Mouse (Mus musculus) embryonic facial prominence, embryonic 13.5 days (tissue): ENCODE data around the gene Gabarapl1. TPM values are rescaled to one million over a fixed set of nuclear protein-coding genes. Genes with fewer than 3 reads are reported as not detected.
A peak's percentile ranks its signal among the peaks of the same experiment; 100 is the strongest.

Experiments used
- ATAC-seq: fragments of 200-750 bp; cut with Nextera tagmentation; 2 replicates; pipeline ENCODE4 v1.8.0; 2017; ENCODE audit warnings: low read depth; ENCODE audit not compliant: insufficient number of reproducible peaks, insufficient read depth, low FRiP score, low TSS enrichment
- H3K27ac ChIP-seq: fragments of 300-500 bp; sonication (generic); 2 replicates; pipeline ENCODE4 v1.5.1; 2015; ENCODE audit warnings: moderate library complexity, mild to moderate bottlenecking, inconsistent platforms
- H3K27me3 ChIP-seq: fragments of 300-500 bp; sonication (generic); 2 replicates; pipeline ENCODE4 v1.6.1; 2015; ENCODE audit warnings: mild to moderate bottlenecking, inconsistent platforms
- H3K36me3 ChIP-seq: fragments of 300-500 bp; sonication (generic); 2 replicates; pipeline ENCODE4 v1.6.1; 2015; ENCODE audit warnings: mild to moderate bottlenecking, inconsistent platforms
- H3K4me1 ChIP-seq: fragments of 300-500 bp; sonication (generic); 2 replicates; pipeline ENCODE4 v1.6.1; 2015; ENCODE audit warnings: inconsistent platforms
- H3K4me2 ChIP-seq: fragments of 300-500 bp; sonication (generic); 2 replicates; pipeline ENCODE4 v1.6.1; 2015; ENCODE audit warnings: moderate library complexity, mild to moderate bottlenecking, inconsistent platforms
- H3K4me3 ChIP-seq: fragments of 300-500 bp; sonication (generic); 2 replicates; pipeline ENCODE4 v1.5.1; 2015; ENCODE audit warnings: mild to moderate bottlenecking, inconsistent platforms
- H3K9ac ChIP-seq: fragments of 300-500 bp; sonication (generic); 2 replicates; pipeline ENCODE4 v1.6.1; 2015; ENCODE audit warnings: mild to moderate bottlenecking, inconsistent platforms
- H3K9me3 ChIP-seq: fragments of 300-500 bp; sonication (generic); 2 replicates; pipeline ENCODE4 v1.6.1; 2016; ENCODE audit warnings: inconsistent platforms
- WGBS: fragments of 180-500 bp; shearing (Covaris S2); methylation state at CpG from one replicate; pipeline ENCODE4 v1.1.7; 2015; ENCODE audit warnings: mixed read lengths; 5-methylcytosine and 5-hydroxymethylcytosine counted together
- polyA plus RNA-seq: library from polyadenylated mRNA; unstranded; fragments of >200 nt; fragmentation: Nextera tagmentation; extraction: Ambion mirVana; gene quantifications from 2 replicates; pipeline ENCODE4 v1.2.1, GENCODE M21; 2015

The Gabarapl1 gene
- polyA plus RNA-seq, 1 experiment from 2014 or later = 50.5 TPM

DNA sequence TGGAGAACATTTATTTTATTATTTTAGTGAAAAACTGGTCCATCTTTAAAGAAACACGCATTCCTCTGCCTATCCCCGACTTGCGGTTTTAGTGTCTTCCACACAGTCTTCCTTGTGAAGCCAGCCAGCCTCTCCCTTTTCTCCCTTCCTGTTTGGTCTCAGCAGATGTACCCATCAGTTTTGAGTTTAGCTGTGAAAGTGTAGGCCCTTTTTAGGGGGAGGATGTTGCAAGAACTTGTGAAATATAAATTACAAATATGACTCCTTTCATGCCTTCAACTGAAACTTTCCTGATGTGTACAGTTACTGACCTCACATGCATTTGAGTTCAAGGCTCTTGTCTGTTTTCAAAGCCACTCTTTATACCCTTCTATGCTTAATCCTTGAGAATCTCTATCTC lies 17.9 kb upstream of the Gabarapl1 start:
- ATAC-seq = no peak
- Histone ChIP-seq H3K4me1 (no peaks in the 10 kb centered on the region), H3K9me3 (no peaks in the 10 kb centered on the region), H3K36me3 (no peaks in the 10 kb centered on the region), H3K4me2 (no peak overlapping the region), H3K4me3 (no peak overlapping the region), H3K27me3 (no peaks in the 10 kb centered on the region), H3K27ac (no peak overlapping the region), H3K9ac (no peak overlapping the region)
- whole genome bisulfite sequencing = 91% methylated on average over 3 of the region's 3 CpGs

DNA sequence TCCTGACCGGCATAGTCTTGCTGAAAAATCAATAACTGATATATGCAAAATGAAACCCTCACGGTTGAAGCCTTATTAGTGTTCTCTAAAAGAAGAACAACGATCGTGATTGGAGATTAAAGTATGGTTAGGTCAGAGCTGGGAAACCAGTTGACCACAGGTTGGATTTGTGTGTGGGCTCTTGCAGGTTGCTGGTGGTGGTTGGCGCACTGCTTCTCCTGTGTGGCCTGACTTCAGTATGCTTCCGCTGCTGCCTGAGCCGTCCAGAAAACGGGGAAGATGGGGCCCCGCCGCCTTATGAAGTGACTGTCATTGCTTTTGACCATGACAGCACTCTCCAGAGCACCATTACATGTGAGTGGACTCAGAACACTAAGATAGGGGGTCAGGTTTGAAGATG lies 16.6 kb upstream of the Gabarapl1 start:
- 92% methylated on average over 10 of the region's 10 CpGs for WGBS
- Histone ChIP-seq H3K4me2 (no peak overlapping the region), H3K36me3 (no peaks in the 10 kb centered on the region), H3K4me3 (no peak overlapping the region), H3K4me1 (no peaks in the 10 kb centered on the region), H3K9ac (no peak overlapping the region), H3K27me3 (no peaks in the 10 kb centered on the region), H3K27ac (no peak overlapping the region), H3K9me3 (no peaks in the 10 kb centered on the region)
- ATAC-seq = no peak

DNA sequence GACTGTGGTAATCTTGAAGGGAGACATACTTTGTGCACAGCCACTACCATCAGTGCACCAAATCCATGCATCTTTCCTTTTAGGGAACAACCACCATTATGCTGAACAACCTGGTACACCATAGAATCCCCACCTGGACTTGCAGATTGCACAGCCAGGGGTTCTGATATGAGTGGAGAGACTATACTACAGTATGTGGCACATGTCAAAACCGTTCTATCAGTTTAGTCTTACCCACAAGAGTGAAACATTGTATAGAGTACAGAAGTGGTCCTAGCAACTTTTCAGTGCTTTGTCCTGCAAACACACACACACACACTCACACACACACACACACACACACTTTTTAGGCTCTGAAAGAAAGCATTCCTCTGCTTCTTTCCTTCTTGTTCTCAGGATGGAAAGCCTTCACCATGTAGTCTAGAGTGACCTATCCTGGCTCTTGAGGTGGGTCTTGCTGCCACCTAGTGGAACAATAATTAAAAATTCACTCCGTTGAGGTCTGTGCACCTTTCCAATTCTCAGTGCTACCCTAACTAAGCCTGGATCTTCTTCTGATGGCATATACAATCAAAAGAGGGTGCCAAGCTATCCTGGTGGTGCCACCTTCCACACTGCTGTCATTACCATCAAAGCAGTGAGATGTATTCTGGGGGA lies 15.1 kb upstream of the Gabarapl1 start:
- 47% methylated on average over 2 of the region's 2 CpGs for WGBS
- no peaks in the 10 kb centered on the region for H3K36me3 ChIP-seq
- no peak overlapping the region for H3K27ac ChIP-seq
- H3K27me3 ChIP-seq = no peaks in the 10 kb centered on the region
- no peaks in the 10 kb centered on the region for H3K9me3 ChIP-seq
- no peak for ATAC-seq
- no peak overlapping the region for H3K4me3 ChIP-seq
- no peaks in the 10 kb centered on the region for H3K4me1 ChIP-seq
- no peak overlapping the region for H3K9ac ChIP-seq
- no peak overlapping the region for H3K4me2 ChIP-seq

DNA sequence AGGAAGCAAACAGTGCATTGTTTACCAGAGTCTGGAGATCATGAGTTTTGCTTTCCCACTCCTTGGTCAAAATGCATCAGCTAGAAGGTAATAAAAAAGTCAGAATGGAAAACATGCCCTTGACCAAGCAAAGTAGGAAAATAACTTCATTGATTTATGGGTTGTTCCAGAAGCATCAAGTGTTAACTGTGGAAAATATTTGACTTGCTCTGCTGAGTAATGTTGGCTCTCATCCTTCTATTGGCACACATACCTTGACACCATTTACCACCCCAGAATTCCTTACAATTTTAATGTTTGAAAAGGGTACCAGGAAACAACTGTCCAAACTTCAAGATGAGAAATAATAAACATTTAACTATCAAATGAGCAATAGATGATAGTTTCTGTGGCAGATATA lies 6.9 kb upstream of the Gabarapl1 start:
- Histone ChIP-seq H3K4me1 (no peaks in the 10 kb centered on the region), H3K9me3 (no peaks in the 10 kb centered on the region), H3K27me3 (no peaks in the 10 kb centered on the region; the same call in 1 of the 2 replicates), H3K36me3 (no peaks in the 10 kb centered on the region), H3K9ac (no peak overlapping the region), H3K4me3 (no peak overlapping the region), H3K27ac (no peak overlapping the region), H3K4me2 (no peak overlapping the region)
- ATAC-seq = no peak

DNA sequence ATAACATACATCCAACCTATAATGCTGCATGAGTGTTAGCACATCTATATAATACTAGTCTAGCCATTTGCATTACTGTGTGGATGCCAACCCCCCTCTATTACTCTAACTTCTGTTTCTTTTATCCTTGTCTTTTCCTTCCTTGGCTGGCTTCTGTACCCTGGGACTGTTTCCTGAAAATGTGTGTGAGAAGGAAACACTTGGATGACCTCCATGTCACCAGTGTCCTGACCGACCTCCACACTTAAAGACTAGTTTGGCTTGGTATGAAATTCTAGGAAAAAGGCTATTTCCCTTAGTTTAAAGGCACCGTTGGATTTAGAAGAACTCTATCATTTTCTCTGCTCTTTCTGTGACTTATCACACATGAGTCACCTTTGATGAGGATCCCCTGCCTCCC lies 5.5 kb upstream of the Gabarapl1 start:
- Histone ChIP-seq H3K4me2 (no peak overlapping the region), H3K9ac (no peak overlapping the region), H3K36me3 (no peaks in the 10 kb centered on the region), H3K9me3 (no peaks in the 10 kb centered on the region), H3K27me3 (no peaks in the 10 kb centered on the region; the same call in 1 of the 2 replicates), H3K4me3 (no peak overlapping the region), H3K27ac (no peak overlapping the region), H3K4me1 (0 out of 2 replicates have a peak, but pooled peaks cover under 1% of the 10 kb centered on the region)
- no peak for ATAC-seq
- 82% methylated on average over 2 of the region's 2 CpGs for WGBS

- Histone ChIP-seq H3K9ac (no peak overlapping the region), H3K9me3 (no peaks in the 10 kb centered on the region), H3K36me3 (no peaks in the 10 kb centered on the region), H3K4me2 (no peak overlapping the region), H3K4me3 (no peak overlapping the region), H3K27ac (no peak overlapping the region), H3K27me3 (no peaks in the 10 kb centered on the region; the same call in 1 of the 2 replicates), H3K4me1 (peaks cover 10% of the 10 kb centered on the region)
- no peak for ATAC-seq
- 74% methylated on average over 1 of the region's 1 CpGs for WGBS
These were observed 3.4 kb upstream of the Gabarapl1 start for GRCm38 (mm10) chr6:129529605-129530004.

DNA sequence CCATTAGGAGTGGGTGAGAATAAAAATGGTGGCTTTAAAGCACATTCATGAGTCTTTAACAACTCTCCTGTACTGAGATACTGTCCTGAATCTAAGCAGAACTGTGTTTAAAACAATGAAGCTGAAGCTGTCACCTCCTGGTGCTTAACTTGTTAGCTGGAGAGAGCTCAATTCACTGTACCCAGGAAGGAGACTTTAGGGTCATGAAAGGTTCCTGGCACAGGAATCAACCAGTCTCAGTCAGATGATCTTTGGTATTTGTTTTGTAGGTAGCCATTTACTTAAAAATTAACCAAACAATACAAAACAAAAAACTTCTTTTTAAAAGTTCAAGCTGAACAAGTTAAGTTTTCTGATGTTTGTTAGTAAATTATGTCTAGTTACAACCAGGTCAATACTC lies 2.7 kb upstream of the Gabarapl1 start:
- no peaks in the 10 kb centered on the region for H3K9me3 ChIP-seq
- H3K4me3 ChIP-seq = no peak overlapping the region
- no peaks in the 10 kb centered on the region; the same call in 1 of the 2 replicates for H3K27me3 ChIP-seq
- no peaks in the 10 kb centered on the region for H3K36me3 ChIP-seq
- no peak for ATAC-seq
- H3K27ac ChIP-seq = no peak overlapping the region
- no peak overlapping the region for H3K4me2 ChIP-seq
- no peak overlapping the region for H3K9ac ChIP-seq
- peaks cover 16% of the 10 kb centered on the region for H3K4me1 ChIP-seq

DNA sequence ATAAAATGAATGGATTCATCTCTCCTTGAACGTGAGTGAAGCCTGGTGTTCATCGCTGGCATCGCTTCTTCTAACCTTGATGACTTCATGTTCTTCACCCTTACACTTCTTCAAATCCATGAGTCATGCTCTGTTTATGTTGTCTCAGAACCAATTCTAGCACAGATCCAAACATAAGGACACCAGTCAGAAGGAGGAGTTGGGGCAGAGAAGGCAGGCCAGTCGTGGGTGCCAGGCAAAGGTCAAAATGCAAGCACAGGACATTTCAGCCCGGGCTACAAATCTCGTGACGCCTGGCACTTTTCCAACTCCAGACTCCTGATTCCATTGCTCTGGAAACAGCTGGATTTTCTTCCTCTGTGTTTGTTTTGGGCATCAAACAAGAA lies 411 bp upstream of the Gabarapl1 start:
- peak overlapping the region; percentile 84 for H3K4me3 ChIP-seq
- no peak overlapping the region for H3K27ac ChIP-seq
- peaks cover 19% of the 10 kb centered on the region for H3K4me1 ChIP-seq
- no peaks in the 10 kb centered on the region for H3K9me3 ChIP-seq
- H3K9ac ChIP-seq = peak overlapping the region; percentile 80
- ATAC-seq = no peak
- H3K27me3 ChIP-seq = no peaks in the 10 kb centered on the region; the same call in 1 of the 2 replicates
- 0 out of 2 replicates have a peak, but pooled peaks cover 2% of the 10 kb centered on the region for H3K36me3 ChIP-seq
- WGBS = 31% methylated on average over 7 of the region's 7 CpGs
- H3K4me2 ChIP-seq = peak overlapping the region; percentile 78

DNA sequence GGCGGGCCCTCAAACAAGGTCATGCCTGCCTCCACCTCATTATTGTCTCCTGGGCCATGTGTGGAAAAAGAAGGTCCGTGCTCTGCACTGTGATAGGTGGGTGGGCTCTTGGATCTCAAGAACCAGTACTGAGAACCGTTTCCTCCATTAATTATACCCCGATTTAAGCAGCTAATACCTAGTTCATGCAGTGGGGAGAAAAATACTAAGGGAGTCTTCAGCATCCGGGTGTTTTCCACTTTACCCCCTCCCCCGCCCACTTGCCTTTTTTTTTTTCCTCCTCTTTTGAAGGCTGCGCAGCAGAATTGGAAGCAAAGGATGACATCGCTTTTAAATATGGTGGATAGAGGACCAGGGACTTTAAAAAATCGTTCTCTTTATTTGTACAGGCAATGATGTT lies 1.1 kb downstream of the Gabarapl1 start:
- no peak for ATAC-seq
- H3K27ac ChIP-seq = no peak overlapping the region

DNA sequence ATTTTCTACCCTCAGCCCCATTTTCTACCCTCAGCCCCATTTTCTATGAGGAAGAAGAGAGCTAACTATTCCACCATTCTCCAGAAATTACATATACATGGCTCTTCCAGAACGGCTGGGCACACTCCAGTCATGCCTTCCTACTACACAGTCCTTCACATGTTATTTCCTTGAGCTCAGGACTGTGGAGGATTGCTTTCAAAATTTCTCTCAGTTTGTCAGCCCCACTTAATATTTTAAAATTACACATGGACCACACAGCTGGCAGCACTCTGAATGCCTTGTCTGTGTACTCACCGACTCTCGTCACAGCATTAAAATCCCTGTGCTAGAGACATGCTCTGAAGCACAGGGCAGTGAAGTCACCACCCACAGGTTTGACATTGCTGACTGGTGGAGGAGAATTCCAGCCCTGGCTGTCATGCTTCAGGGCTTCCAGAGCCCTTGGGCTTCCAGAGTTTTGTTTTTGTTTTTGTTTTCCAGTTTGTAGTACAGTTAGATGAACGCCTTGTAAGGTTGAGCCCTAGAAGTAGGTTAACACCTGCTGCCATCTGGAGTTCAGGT lies 1.7 kb downstream of the Gabarapl1 start:
- ATAC-seq = no peak
- Histone ChIP-seq H3K27ac (no peak overlapping the region), H3K4me1 (peaks cover 19% of the 10 kb centered on the region), H3K4me2 (peak overlapping the region; percentile 78), H3K36me3 (peaks cover 21% of the 10 kb centered on the region), H3K9ac (0 out of 2 replicates have a peak overlapping the region, but pooled peaks have one; percentile 36), H3K9me3 (no peaks in the 10 kb centered on the region), H3K27me3 (no peaks in the 10 kb centered on the region), H3K4me3 (peak overlapping the region; percentile 84)
- 64% methylated on average over 4 of the region's 4 CpGs for WGBS

More for the DNA sequence above, 1.1 kb downstream of the Gabarapl1 start:
- WGBS = 15% methylated on average over 9 of the region's 9 CpGs
- peaks cover 14% of the 10 kb centered on the region for H3K36me3 ChIP-seq
- peak overlapping the region; percentile 80 for H3K9ac ChIP-seq
- peak overlapping the region; percentile 84 for H3K4me3 ChIP-seq
- no peaks in the 10 kb centered on the region; the same call in 1 of the 2 replicates for H3K27me3 ChIP-seq
- H3K9me3 ChIP-seq = no peaks in the 10 kb centered on the region
- H3K4me2 ChIP-seq = peak overlapping the region; percentile 78
- peaks cover 19% of the 10 kb centered on the region for H3K4me1 ChIP-seq

DNA sequence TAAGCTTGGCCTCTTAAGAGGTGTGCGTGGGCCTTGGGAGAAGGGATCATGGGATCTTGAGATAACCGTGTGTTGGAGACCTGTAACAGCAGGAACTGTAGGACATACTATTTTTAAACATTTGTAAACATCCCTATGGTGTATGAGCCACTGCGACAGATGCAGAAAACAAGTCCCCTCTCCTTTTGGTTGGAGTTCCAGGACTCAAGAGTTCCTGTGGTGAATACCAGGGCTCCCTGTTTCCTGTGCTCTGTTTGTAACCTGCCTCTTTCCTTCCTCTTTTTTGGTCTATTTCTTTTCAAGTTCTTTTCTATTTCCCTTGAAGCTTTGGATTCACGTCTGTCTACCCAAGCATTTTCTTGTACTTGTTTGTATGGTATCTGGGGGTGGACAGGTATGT lies 2.8 kb downstream of the Gabarapl1 start:
- Histone ChIP-seq H3K27me3 (no peaks in the 10 kb centered on the region), H3K36me3 (peaks cover 31% of the 10 kb centered on the region), H3K27ac (no peak overlapping the region), H3K4me2 (peak overlapping the region; percentile 78; the same call in 1 of the 2 replicates), H3K4me1 (peaks cover 19% of the 10 kb centered on the region), H3K4me3 (no peak overlapping the region), H3K9ac (no peak overlapping the region), H3K9me3 (no peaks in the 10 kb centered on the region)
- 86% methylated on average over 4 of the region's 4 CpGs for WGBS
- no peak for ATAC-seq

GRCm38 (mm10) chr6:129538555-129538954 lies 5.6 kb downstream of the Gabarapl1 start:
- 84% methylated on average over 6 of the region's 6 CpGs for WGBS
- no peak for ATAC-seq
- H3K27ac ChIP-seq = no peak overlapping the region
- H3K9me3 ChIP-seq = no peaks in the 10 kb centered on the region
- H3K9ac ChIP-seq = no peak overlapping the region
- H3K36me3 ChIP-seq = peaks cover 45% of the 10 kb centered on the region
- H3K27me3 ChIP-seq = no peaks in the 10 kb centered on the region
- no peak overlapping the region for H3K4me2 ChIP-seq
- peaks cover 16% of the 10 kb centered on the region for H3K4me1 ChIP-seq
- no peak overlapping the region for H3K4me3 ChIP-seq
